Mouse (Mus musculus) lung, postnatal 0 days (tissue): Measurements from ENCODE around the gene Atg3.

Experiments
- CTCF ChIP-seq: IDR thresholded peaks from 2 replicates; pipeline ENCODE4 v1.5.1; 2016; ENCODE audit warnings: antibody characterized with exemption, mild to moderate bottlenecking
- EP300 ChIP-seq: IDR thresholded peaks from 2 replicates; pipeline ENCODE4 v1.6.1; 2016; ENCODE audit warnings: antibody characterized with exemption, mild to moderate bottlenecking, control low read depth

- TF ChIP-seq CTCF, result no peak
- peak; percentile 67; the same call in 1 of the 2 replicates for TF ChIP-seq EP300
Measured at GRCm38 (mm10) chr16:45158522-45159388, at the start of gene Atg3, which contains the start of gene Slc35a5.
